Mouse (Mus musculus): ENCODE data around the gene Trappc1. TPM values are rescaled to one million over a fixed set of nuclear protein-coding genes. Genes with fewer than 3 reads are reported as not detected.

The Trappc1 gene
- polyA plus RNA-seq, 1 experiment from 2014 or later = 182 TPM

DNA sequence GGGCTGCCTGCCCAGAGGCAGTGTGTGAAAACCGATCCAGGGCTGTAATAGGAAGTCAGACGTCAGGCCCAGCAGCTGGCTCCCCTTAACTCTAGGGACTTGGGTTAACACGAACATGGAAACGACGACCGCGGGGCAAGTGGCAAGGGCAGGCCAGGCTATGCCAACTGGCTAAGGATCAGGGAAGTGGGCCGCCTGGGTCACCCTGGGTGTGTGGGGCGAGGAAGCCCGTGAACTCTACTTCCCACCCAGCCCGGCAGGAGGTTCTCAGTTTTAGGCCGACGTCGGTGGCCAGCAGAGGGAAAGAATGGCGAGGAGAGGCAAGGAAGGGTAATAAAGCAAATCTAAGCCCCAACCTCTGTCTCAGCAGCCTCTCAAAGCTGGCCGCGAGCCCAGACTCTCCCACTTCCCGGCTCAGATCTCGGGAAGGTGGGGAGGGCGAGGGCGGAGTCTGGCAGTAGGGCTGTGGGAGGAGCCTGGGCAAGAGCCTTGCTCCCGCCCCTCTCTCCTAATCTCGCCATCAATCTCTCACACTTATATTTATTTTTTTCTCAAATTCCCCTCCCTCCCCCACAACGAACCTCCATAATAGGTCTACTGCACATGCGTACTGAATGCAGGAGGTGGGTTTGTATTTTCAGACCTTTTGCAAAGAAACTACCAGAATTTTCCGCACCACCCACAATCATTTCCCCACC lies 42.5 kb downstream of the Trappc1 start:
- TF ChIP-seq CTCF (IDR thresholded peaks at IDR 0.05; ENCODE audit: low read depth) = peak; percentile 46
- peaks cover 12% of the 10 kb centered on the region for H3K36me3 ChIP-seq (ENCODE audit: control insufficient read depth, insufficient read depth)
- H3K27ac ChIP-seq (ENCODE audit: low read depth, low read length) = peak overlapping the region; percentile 99
- no peaks in the 10 kb centered on the region for H3K27me3 ChIP-seq (replicated peaks; ENCODE audit: control insufficient read depth, insufficient read depth, low read length)
- peak overlapping the region; percentile 95 for H3K4me2 ChIP-seq (replicated peaks; ENCODE audit: low read depth)
- peak overlapping the region; percentile 63 for H3K9ac ChIP-seq (ENCODE audit: low read depth, low read length)
- peaks cover 24% of the 10 kb centered on the region for H3K4me1 ChIP-seq (replicated peaks; ENCODE audit: control insufficient read depth, insufficient read depth, low read length)
- peak; percentile 75 for ATAC-seq
- H3K4me3 ChIP-seq (ENCODE audit: low read depth, low read length) = peak overlapping the region; percentile 96
- H3K9me3 ChIP-seq (ENCODE audit: control insufficient read depth) = no peaks in the 10 kb centered on the region
- under 1% methylated on average over 26 of the region's 26 CpGs for WGBS

DNA sequence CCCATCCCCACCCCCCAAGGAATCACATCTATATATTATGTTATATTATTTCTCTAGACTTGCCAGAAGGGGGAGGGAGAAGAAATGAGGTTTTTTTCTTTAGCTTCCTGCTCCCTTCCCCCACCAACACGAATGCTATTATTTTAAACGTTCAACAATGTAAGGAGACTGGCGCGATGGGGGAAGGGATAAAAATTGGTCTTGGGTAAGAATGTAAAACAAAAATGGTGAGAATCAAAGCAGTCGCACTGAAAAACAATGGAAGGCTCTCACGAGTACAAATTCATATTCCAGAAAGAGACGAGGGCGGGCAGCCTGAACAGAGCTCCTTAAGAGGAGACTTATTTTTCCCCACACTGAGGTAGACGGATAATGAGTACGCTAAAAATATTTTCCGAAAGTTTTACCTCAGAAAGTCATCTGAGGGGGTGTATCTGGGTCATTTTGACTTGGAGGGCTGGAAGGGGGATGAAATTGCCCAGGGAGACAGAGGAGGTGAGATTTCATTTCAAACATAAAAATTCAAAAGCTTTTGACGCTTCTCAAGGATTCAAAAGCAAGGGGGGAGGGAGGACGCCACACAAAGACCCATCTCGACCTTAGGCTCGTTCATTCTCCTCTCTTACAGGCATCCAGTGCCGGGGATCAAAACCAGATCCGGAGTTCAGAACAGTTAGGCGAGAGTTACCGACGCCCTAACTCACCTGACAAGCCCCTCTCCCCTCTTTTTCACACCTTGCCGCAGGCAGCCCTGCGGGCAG lies 43.3 kb downstream of the Trappc1 start:
- H3K27ac ChIP-seq (ENCODE audit: low read depth, low read length) = peak overlapping the region; percentile 99
- H3K36me3 ChIP-seq (ENCODE audit: control insufficient read depth, insufficient read depth) = peaks cover 5% of the 10 kb centered on the region
- TF ChIP-seq CTCF (IDR thresholded peaks at IDR 0.05; ENCODE audit: low read depth) = peak; percentile 12; the same call in 1 of the 2 replicates
- peaks cover 29% of the 10 kb centered on the region for H3K4me1 ChIP-seq (replicated peaks; ENCODE audit: control insufficient read depth, insufficient read depth, low read length)
- under 1% methylated on average over 22 of the region's 22 CpGs for WGBS
- H3K9ac ChIP-seq (ENCODE audit: low read depth, low read length) = peak overlapping the region; percentile 97
- peak overlapping the region; percentile 95 for H3K4me2 ChIP-seq (replicated peaks; ENCODE audit: low read depth)
- H3K4me3 ChIP-seq (ENCODE audit: low read depth, low read length) = peak overlapping the region; percentile 96
- H3K9me3 ChIP-seq (ENCODE audit: control insufficient read depth) = no peaks in the 10 kb centered on the region
- no peak for ATAC-seq
- no peaks in the 10 kb centered on the region for H3K27me3 ChIP-seq (replicated peaks; ENCODE audit: control insufficient read depth, insufficient read depth, low read length)

DNA sequence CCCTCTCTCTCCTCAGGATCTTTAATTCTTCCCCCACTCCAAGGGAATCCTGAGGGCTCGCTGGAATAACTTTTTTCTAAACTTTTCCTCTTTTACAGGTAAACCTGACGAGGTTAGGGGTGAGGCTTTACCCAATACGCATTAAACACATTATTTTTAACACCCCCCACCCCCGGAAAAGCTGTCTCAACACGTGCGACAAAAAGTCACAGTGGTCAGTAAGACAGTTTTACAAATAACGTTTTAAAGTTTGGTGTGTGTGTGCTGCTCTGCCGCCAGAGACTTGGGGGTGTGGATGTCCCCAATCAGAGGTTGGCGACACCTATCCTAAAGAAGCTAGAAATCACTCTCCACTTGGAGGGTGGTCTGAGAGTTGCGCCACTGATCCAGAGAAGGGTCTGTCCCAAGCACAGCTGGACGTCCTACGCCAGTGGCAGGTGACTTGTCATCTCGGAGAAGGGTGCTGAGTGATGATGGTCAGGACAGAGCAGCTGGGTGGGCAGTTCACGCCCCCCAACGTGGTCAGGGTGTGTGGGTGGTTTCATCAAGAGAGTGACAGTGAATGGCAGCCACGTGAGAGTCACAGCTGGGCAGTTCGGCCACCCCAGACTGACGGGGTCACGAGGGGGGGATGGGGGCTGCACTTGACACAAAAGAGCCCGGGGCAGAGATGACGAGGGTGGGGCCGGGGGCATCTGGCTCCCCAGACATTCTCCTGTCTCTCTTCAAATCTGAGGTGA lies 44.0 kb downstream of the Trappc1 start:
- no peaks in the 10 kb centered on the region for H3K27me3 ChIP-seq (replicated peaks; ENCODE audit: control insufficient read depth, insufficient read depth, low read length)
- H3K4me2 ChIP-seq (replicated peaks; ENCODE audit: low read depth) = peak overlapping the region; percentile 95
- peak overlapping the region; percentile 96 for H3K4me3 ChIP-seq (ENCODE audit: low read depth, low read length)
- peak overlapping the region; percentile 97 for H3K9ac ChIP-seq (ENCODE audit: low read depth, low read length)
- H3K9me3 ChIP-seq (ENCODE audit: control insufficient read depth) = no peaks in the 10 kb centered on the region
- no peak for ATAC-seq
- WGBS = 1% methylated on average over 22 of the region's 22 CpGs
- TF ChIP-seq CTCF (IDR thresholded peaks at IDR 0.05; ENCODE audit: low read depth) = no peak
- H3K4me1 ChIP-seq (replicated peaks; ENCODE audit: control insufficient read depth, insufficient read depth, low read length) = peaks cover 29% of the 10 kb centered on the region
- peaks cover 3% of the 10 kb centered on the region; the same call in 1 of the 2 replicates for H3K36me3 ChIP-seq (ENCODE audit: control insufficient read depth, insufficient read depth)
- H3K27ac ChIP-seq (ENCODE audit: low read depth, low read length) = peak overlapping the region; percentile 99

DNA sequence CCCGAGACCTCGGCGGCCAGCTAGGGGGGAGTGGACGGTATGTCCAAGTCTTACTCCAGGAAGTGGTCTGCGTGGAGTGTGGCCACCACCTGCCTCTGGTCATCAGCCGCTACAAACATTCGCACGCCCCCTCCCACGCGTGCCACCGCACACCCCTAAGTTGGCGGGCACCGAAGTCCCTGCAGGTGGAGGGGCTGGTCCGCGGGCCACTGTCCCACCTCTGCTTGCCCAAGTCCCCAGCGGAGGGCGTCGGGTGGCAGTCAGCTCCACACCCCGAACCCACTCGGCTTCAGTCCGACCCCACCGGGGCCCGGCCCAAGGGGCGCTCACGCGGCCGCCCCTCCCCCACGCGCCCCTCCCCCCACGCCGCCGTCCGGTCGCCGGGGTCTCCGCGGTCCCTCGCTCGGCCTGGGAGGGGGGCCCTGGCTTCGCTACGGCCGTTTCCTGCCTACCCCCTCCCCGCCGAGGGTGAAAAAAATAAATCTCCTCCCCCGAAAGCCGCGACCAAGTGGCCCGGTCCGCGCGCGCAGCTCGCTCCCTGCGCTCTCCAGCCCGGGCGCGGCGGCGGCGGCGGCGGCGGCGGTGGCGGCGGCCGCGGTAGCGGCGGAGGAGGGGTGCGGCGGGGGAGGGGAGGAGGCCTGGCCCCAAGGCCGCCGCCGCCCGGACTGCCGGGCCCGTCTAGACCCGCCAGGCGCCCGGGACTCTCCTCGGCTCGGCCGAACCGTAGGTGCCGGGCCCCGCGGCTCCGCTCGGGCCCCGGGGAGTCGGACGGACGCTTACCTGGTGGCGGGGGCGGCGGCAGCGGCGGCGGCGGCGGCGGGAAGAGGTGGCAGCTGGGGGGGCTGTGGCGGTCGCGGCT lies 44.8 kb downstream of the Trappc1 start:
- Histone ChIP-seq H3K27me3 (replicated peaks; ENCODE audit: control insufficient read depth, insufficient read depth, low read length) (no peaks in the 10 kb centered on the region), H3K4me1 (replicated peaks; ENCODE audit: control insufficient read depth, insufficient read depth, low read length) (peaks cover 29% of the 10 kb centered on the region), H3K4me2 (replicated peaks; ENCODE audit: low read depth) (peak overlapping the region; percentile 95), H3K9me3 (ENCODE audit: control insufficient read depth) (no peaks in the 10 kb centered on the region), H3K36me3 (ENCODE audit: control insufficient read depth, insufficient read depth) (peaks cover 7% of the 10 kb centered on the region; the same call in 1 of the 2 replicates), H3K4me3 (ENCODE audit: low read depth, low read length) (peak overlapping the region; percentile 96), H3K9ac (ENCODE audit: low read depth, low read length) (peak overlapping the region; percentile 97), H3K27ac (ENCODE audit: low read depth, low read length) (peak overlapping the region; percentile 99)
- WGBS = under 1% methylated on average over 62 of the region's 106 CpGs
- ATAC-seq = peak; percentile 26; the same call in 1 of the 2 replicates
- TF ChIP-seq CTCF (IDR thresholded peaks at IDR 0.05; ENCODE audit: low read depth) = no peak

DNA sequence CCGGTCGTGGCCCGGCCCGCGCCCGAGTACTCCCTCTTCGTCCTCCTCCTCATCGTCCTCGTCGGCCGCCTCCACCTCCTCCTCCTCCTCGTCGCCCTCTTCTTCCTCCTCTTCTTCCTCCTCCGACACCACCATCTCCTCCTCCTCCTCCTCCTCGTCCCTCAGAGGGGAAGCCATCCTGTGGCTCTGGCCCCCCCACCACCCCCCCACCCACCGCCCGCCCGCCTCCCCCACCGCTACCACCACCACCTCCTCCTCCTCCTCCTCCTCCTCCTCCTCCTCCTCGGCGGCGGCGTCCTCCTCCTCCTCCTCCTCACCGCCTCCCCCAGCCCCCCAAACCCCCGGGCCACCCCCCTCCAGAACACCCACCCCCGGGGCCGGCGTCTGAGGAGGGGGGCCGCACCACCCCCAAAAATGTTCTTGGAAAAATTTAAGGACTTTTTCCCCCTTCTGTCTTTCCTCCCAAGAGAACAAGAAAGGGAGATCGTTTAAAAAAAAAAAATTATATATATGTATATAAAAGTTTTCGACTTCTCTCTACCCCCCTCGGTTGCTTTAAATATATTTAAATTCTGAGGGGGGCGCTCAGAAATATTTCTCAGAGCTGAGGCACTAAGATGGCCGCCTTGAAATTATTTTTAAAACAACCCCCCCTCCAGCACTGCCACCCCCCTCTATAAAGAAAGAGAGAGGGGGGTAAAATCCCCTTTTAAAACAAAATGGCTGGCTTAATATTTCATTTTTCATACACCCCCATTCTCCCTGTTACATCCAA lies 45.6 kb downstream of the Trappc1 start, which contains the start of gene Chd3:
Chd3 (minus strand) TSS at position 192 of the 775 bp plus-strand sequence.
- Histone ChIP-seq H3K4me2 (replicated peaks; ENCODE audit: low read depth) (peak within 1 kb of the TSS; percentile 95), H3K27me3 (replicated peaks; ENCODE audit: control insufficient read depth, insufficient read depth, low read length) (no peaks in the 10 kb centered on the region), H3K36me3 (ENCODE audit: control insufficient read depth, insufficient read depth) (peaks cover 6% of the 10 kb centered on the region; the same call in 1 of the 2 replicates), H3K4me1 (replicated peaks; ENCODE audit: control insufficient read depth, insufficient read depth, low read length) (peaks cover 25% of the 10 kb centered on the region), H3K9me3 (ENCODE audit: control insufficient read depth) (no peaks in the 10 kb centered on the region), H3K4me3 (ENCODE audit: low read depth, low read length) (peak within 1 kb of the TSS; percentile 96), H3K27ac (ENCODE audit: low read depth, low read length) (peak within 1 kb of the TSS; percentile 99), H3K9ac (ENCODE audit: low read depth, low read length) (peak within 1 kb of the TSS; percentile 97)
- no peak for TF ChIP-seq CTCF (IDR thresholded peaks at IDR 0.05; ENCODE audit: low read depth)
- no peak for ATAC-seq
- WGBS = 1% methylated on average over 22 of the region's 34 CpGs
